Mouse (Mus musculus) MEL (cell line): ENCODE measurements at regions not wholly inside any gene's neighbourhood (a gene's known extent, or its start where the extent isn't known, plus 50 kb on each side); places are given as distances from the start of the nearest gene placed in this dataset.

ENCODE experiments used
- DNase-seq: peaks from one replicate; pipeline ENCODE4 v3.0.0; 2011; ENCODE audit warnings: low read depth, low spot score
- H3K27ac ChIP-seq: 2 replicates; pipeline ENCODE4 v1.5.1; 2012; ENCODE audit warnings: low read depth, mild to moderate bottlenecking, control low read depth, low read length, moderate library complexity; ENCODE audit not compliant: control insufficient read depth
- H3K27me3 ChIP-seq, 2 experiments: fragments of 150-350 bp in 1 of 2; sonication (generic) in 1 of 2; 2 replicates each; pipeline ENCODE4 v1.6.1; 2012; ENCODE audit warnings: low read length in 2 of 2, mild to moderate bottlenecking in 2 of 2, improper control_type of control experiment in 1 of 2, moderate library complexity in 1 of 2; ENCODE audit not compliant: insufficient read depth in 2 of 2, control insufficient read depth in 1 of 2
- H3K36me3 ChIP-seq, 2 experiments: 2 replicates each; pipeline ENCODE4 v1.6.1; 2012 to 2014; ENCODE audit warnings: low read length in 2 of 2, improper control_type of control experiment in 1 of 2, inconsistent platforms in 1 of 2, mild to moderate bottlenecking in 1 of 2; ENCODE audit not compliant: insufficient read depth in 2 of 2, control insufficient read depth in 1 of 2
- H3K4me1 ChIP-seq, 2 experiments: fragments of 150-350 bp in 1 of 2; sonication (generic) in 1 of 2; 2 replicates each; pipeline ENCODE4 v1.6.1; 2012; ENCODE audit warnings: low read length in 2 of 2, improper control_type of control experiment in 1 of 2, mild to moderate bottlenecking in 1 of 2; ENCODE audit not compliant: insufficient read depth in 2 of 2, control insufficient read depth in 1 of 2
- H3K4me3 ChIP-seq, 2 experiments: fragments of 150-350 bp in 1 of 2; sonication (generic) in 1 of 2; 2 replicates each; pipeline ENCODE4 v1.5.1; 2012; ENCODE audit warnings: low read depth in 2 of 2, low read length in 2 of 2, mild to moderate bottlenecking in 2 of 2, moderate library complexity in 2 of 2, control low read depth in 1 of 2, improper control_type of control experiment in 1 of 2; ENCODE audit not compliant: control insufficient read depth in 1 of 2, insufficient read depth in 1 of 2
- H3K79me2 ChIP-seq: 2 replicates; pipeline ENCODE4 v1.6.1; 2012; ENCODE audit warnings: mild to moderate bottlenecking, low read length, moderate library complexity; ENCODE audit not compliant: control insufficient read depth, poor library complexity, insufficient read depth
- H3K9ac ChIP-seq: 2 replicates; pipeline ENCODE4 v1.6.1; 2012; ENCODE audit warnings: low read depth, mild to moderate bottlenecking, control low read depth, low read length, moderate library complexity; ENCODE audit not compliant: control insufficient read depth, poor library complexity, severe bottlenecking
- H3K9me3 ChIP-seq: fragments of 150-350 bp; sonication (generic); replicated peaks from 2 replicates; pipeline ENCODE4 v1.6.1; 2012; ENCODE audit warnings: mild to moderate bottlenecking, low read length, improper control_type of control experiment, moderate library complexity; ENCODE audit not compliant: insufficient read depth
- CHD1 ChIP-seq: IDR thresholded peaks from 2 replicates; pipeline ENCODE4 v1.6.1; 2012; ENCODE audit warnings: low read depth, mild to moderate bottlenecking, inconsistent platforms, low read length, improper control_type of control experiment
- CTCF ChIP-seq, 3 experiments: IDR thresholded peaks in 2 of 3; conservative IDR thresholded peaks in 1 of 3; 2 replicates each; pipeline ENCODE4 v1.5.1; 2011 to 2012; ENCODE audit warnings: low read length in 3 of 3, low read depth in 2 of 3, mild to moderate bottlenecking in 2 of 3, improper control_type of control experiment in 1 of 3, inconsistent platforms in 1 of 3, mixed read lengths in 1 of 3, moderate library complexity in 1 of 3; ENCODE audit not compliant: control insufficient read depth in 1 of 3, insufficient read depth in 1 of 3, poor library complexity in 1 of 3, severe bottlenecking in 1 of 3
- E2F4 ChIP-seq: IDR thresholded peaks from 2 replicates; pipeline ENCODE4 v1.6.1; 2011; ENCODE audit warnings: low read depth, low read length, improper control_type of control experiment, borderline replicate concordance
- ELF1 ChIP-seq: IDR thresholded peaks from 2 replicates; pipeline ENCODE4 v1.6.1; 2014; ENCODE audit warnings: low read depth, mild to moderate bottlenecking, inconsistent platforms, low read length, improper control_type of control experiment, moderate library complexity
- EP300 ChIP-seq, 2 experiments: IDR thresholded peaks; 2 replicates each; pipeline ENCODE4 v1.6.1; 2011; ENCODE audit warnings: improper control_type of control experiment in 2 of 2, low read length in 2 of 2, low read depth in 1 of 2, mild to moderate bottlenecking in 1 of 2
- ETS1 ChIP-seq: IDR thresholded peaks from 2 replicates; pipeline ENCODE4 v1.6.1; 2012; ENCODE audit warnings: low read depth, mild to moderate bottlenecking, inconsistent platforms, low read length, improper control_type of control experiment, moderate library complexity
- GABPA ChIP-seq: IDR thresholded peaks from 2 replicates; pipeline ENCODE4 v1.6.1; 2012; ENCODE audit warnings: low read depth, mild to moderate bottlenecking, inconsistent platforms, low read length, improper control_type of control experiment, moderate library complexity
- GATA1 ChIP-seq: IDR thresholded peaks from 2 replicates; pipeline ENCODE4 v1.6.1; 2011; ENCODE audit warnings: low read depth, low read length, improper control_type of control experiment
- MAFK ChIP-seq: IDR thresholded peaks from 2 replicates; pipeline ENCODE4 v1.6.1; 2011; ENCODE audit warnings: low read depth, mild to moderate bottlenecking, low read length, improper control_type of control experiment, borderline replicate concordance
- MAX ChIP-seq: IDR thresholded peaks from 2 replicates; pipeline ENCODE4 v1.6.1; 2011; ENCODE audit warnings: low read length, improper control_type of control experiment
- MAZ ChIP-seq: IDR thresholded peaks from 2 replicates; pipeline ENCODE4 v1.6.1; 2012; ENCODE audit warnings: low read depth, mild to moderate bottlenecking, inconsistent platforms, low read length, improper control_type of control experiment
- MEF2A ChIP-seq: IDR thresholded peaks from 2 replicates; pipeline ENCODE4 v1.6.1; 2014; ENCODE audit warnings: low read depth, mild to moderate bottlenecking, inconsistent platforms, low read length, improper control_type of control experiment; ENCODE audit not compliant: poor library complexity, insufficient replicate concordance, severe bottlenecking; ENCODE audit errors: extremely low read depth
- MYC ChIP-seq: IDR thresholded peaks from 2 replicates; pipeline ENCODE4 v1.6.1; 2011; ENCODE audit warnings: low read depth, mild to moderate bottlenecking, low read length, improper control_type of control experiment, moderate library complexity
- NELFE ChIP-seq: IDR thresholded peaks from 2 replicates; pipeline ENCODE4 v1.6.1; 2011; ENCODE audit warnings: low read depth, low read length, improper control_type of control experiment
- NRF1 ChIP-seq: IDR thresholded peaks from 2 replicates; pipeline ENCODE4 v1.6.1; 2014; ENCODE audit warnings: low read depth, mild to moderate bottlenecking, inconsistent platforms, low read length, improper control_type of control experiment, moderate library complexity; ENCODE audit not compliant: poor library complexity, insufficient read depth, severe bottlenecking
- POLR2A ChIP-seq, 2 experiments: IDR thresholded peaks; 2 replicates each; pipeline ENCODE4 v1.6.1; 2011 to 2012; ENCODE audit warnings: low read length in 2 of 2, mild to moderate bottlenecking in 2 of 2, control low read depth in 1 of 2, improper control_type of control experiment in 1 of 2, low read depth in 1 of 2, moderate library complexity in 1 of 2; ENCODE audit not compliant: control insufficient read depth in 1 of 2, insufficient read depth in 1 of 2, poor library complexity in 1 of 2
- POLR2AphosphoS5 ChIP-seq: IDR thresholded peaks from 2 replicates; pipeline ENCODE4 v1.6.1; 2012; ENCODE audit warnings: low read depth, borderline replicate concordance, mild to moderate bottlenecking, inconsistent platforms, low read length, moderate library complexity, mixed read lengths
- RAD21 ChIP-seq: IDR thresholded peaks from 2 replicates; pipeline ENCODE4 v1.6.1; 2011; ENCODE audit warnings: mild to moderate bottlenecking, low read depth, low read length, improper control_type of control experiment
- SIN3A ChIP-seq: IDR thresholded peaks from 2 replicates; pipeline ENCODE4 v1.6.1; 2012; ENCODE audit warnings: low read length, improper control_type of control experiment, inconsistent platforms
- TAL1 ChIP-seq: IDR thresholded peaks from 2 replicates; pipeline ENCODE4 v1.6.1; 2012; ENCODE audit warnings: mild to moderate bottlenecking, inconsistent platforms, low read length, moderate library complexity, mixed read lengths
- ZKSCAN1 ChIP-seq: IDR thresholded peaks from 2 replicates; pipeline ENCODE4 v1.6.1; 2012; ENCODE audit warnings: low read depth, mild to moderate bottlenecking, inconsistent platforms, low read length, improper control_type of control experiment, moderate library complexity
- ZMIZ1 ChIP-seq: IDR thresholded peaks from 2 replicates; pipeline ENCODE4 v1.6.1; 2012; ENCODE audit warnings: low read depth, mild to moderate bottlenecking, inconsistent platforms, low read length, improper control_type of control experiment, moderate library complexity
- ZNF384 ChIP-seq: IDR thresholded peaks from 2 replicates; pipeline ENCODE4 v1.6.1; 2012; ENCODE audit warnings: low read depth, mild to moderate bottlenecking, inconsistent platforms, low read length, improper control_type of control experiment

- TF ChIP-seq EP300 (IDR thresholded peaks at IDR 0.05; ENCODE audit: low read depth in 1 of 2, low read length in 2 of 2): no peak
- TF ChIP-seq, all 39 proteins: peak for 0
- no peaks in the 10 kb centered on the region for H3K9me3 ChIP-seq
Measured at GRCm38 (mm10) chr12:5859795-5860194, 484.3 kb upstream of the Klhl29 start.

GRCm38 (mm10) chr12:5856421-5856820, 480.9 kb upstream of the Klhl29 start:
- Histone ChIP-seq H3K36me3 (no peaks in the 10 kb centered on the region), H3K4me3 (no peak overlapping the region), H3K27ac (no peak overlapping the region), H3K4me1 (no peaks in the 10 kb centered on the region), H3K27me3 (no peaks in the 10 kb centered on the region), H3K9ac (no peak overlapping the region), H3K79me2 (no peaks in the 10 kb centered on the region), H3K9me3 (no peaks in the 10 kb centered on the region)
- DNase-seq: no peak
- TF ChIP-seq GATA1 (no peak), ZNF384 (no peak), ETS1 (no peak), GABPA (no peak), MAX (no peak), TAL1 (no peak), CTCF (IDR thresholded peaks at IDR 0.05 in 2 of 3, conservative IDR thresholded peaks at IDR 0.05 in 1 of 3; ENCODE audit: control insufficient read depth in 1 of 3, insufficient read depth in 1 of 3, low read depth in 2 of 3, low read length in 3 of 3, poor library complexity in 1 of 3, severe bottlenecking in 1 of 3) (no peak), NRF1 (no peak), ZKSCAN1 (no peak), ZMIZ1 (no peak)

More at GRCm38 (mm10) chr12:5859795-5860194, 484.3 kb upstream of the Klhl29 start:
- H3K36me3 ChIP-seq: no peaks in the 10 kb centered on the region
- no peak overlapping the region for H3K4me3 ChIP-seq
- H3K79me2 ChIP-seq: no peaks in the 10 kb centered on the region
- H3K4me1 ChIP-seq: no peaks in the 10 kb centered on the region
- H3K27ac ChIP-seq: no peak overlapping the region
- no peak for DNase-seq
- no peak overlapping the region for H3K9ac ChIP-seq
- no peaks in the 10 kb centered on the region for H3K27me3 ChIP-seq

DNA sequence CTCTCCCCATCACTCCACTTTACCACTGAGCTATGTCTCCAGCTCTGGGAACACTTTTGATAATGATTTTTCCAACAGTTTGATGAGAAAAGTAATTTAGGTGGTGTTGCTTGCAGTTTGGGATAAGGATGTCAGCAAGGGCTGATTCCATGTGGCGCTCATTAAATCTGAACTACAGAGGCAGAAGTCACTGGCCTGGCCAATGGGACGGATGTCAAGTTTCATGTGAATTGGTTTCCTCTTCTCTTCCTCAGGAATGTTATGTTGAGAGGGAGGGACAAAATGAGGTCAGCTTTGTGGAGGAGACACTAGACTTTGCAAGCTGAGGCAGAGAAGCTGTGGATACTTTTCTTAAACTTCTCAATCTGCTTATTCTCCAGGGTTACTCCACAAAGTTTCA, 434.9 kb upstream of the Klhl29 start:
- no peaks in the 10 kb centered on the region for H3K9me3 ChIP-seq
- TF ChIP-seq E2F4 (no peak), EP300 (IDR thresholded peaks at IDR 0.05; ENCODE audit: low read depth in 1 of 2, low read length in 2 of 2) (no peak), MYC (no peak), CHD1 (no peak), ZNF384 (no peak), SIN3A (no peak), CTCF (IDR thresholded peaks at IDR 0.05 in 2 of 3, conservative IDR thresholded peaks at IDR 0.05 in 1 of 3; ENCODE audit: control insufficient read depth in 1 of 3, insufficient read depth in 1 of 3, low read depth in 2 of 3, low read length in 3 of 3, poor library complexity in 1 of 3, severe bottlenecking in 1 of 3) (no peak), ZMIZ1 (no peak), ELF1 (no peak), MAFK (no peak), MEF2A (no peak), NELFE (no peak), GATA1 (no peak), RAD21 (no peak), POLR2A (IDR thresholded peaks at IDR 0.05; ENCODE audit: control insufficient read depth in 1 of 2, insufficient read depth in 1 of 2, low read depth in 1 of 2, low read length in 2 of 2, poor library complexity in 1 of 2) (no peak), POLR2AphosphoS5 (no peak), MAZ (no peak), NRF1 (no peak)
- H3K27me3 ChIP-seq: no peaks in the 10 kb centered on the region
- H3K27ac ChIP-seq: no peak overlapping the region
- no peak overlapping the region for H3K4me3 ChIP-seq
- no peaks in the 10 kb centered on the region for H3K36me3 ChIP-seq
- no peak for DNase-seq
- H3K79me2 ChIP-seq: no peaks in the 10 kb centered on the region
- H3K4me1 ChIP-seq: no peaks in the 10 kb centered on the region
- H3K9ac ChIP-seq: no peak overlapping the region
